Mouse (Mus musculus) gastrocnemius, adult 18-20 months (tissue): ENCODE measurements around the gene Vnn3. TPM values are rescaled to one million over a fixed set of nuclear protein-coding genes. Genes with fewer than 3 reads are reported as not detected.

Experiments
- DNase-seq: peaks from one replicate; pipeline ENCODE4 v3.0.0; 2021; ENCODE audit warnings: low spot score
- total RNA-seq, 2 experiments: library from RNA; stranded (reverse); gene quantifications; 2 replicates each; pipeline ENCODE4 v1.2.3; 2021

Gene Vnn3
- total RNA-seq, 2 experiments from 2014 or later: 0.25 TPM; not detected in 1

DNA sequence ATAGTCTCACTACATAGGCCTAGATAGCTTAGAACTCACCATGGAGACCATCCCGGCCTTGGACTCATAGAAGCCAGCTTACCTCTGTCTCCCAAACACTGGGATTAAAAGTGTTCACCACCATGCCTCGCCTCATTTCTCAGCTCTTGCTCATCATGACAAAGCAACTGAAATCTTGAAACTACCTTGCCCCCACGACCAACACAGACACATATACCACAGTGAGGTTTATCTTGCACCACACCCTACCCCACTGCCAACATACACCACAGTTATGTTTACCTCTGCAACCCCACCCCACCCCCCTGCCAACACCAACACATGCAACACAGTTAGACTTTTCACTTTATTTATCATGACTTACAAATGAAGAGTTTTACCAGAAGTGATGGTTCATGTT lies 34.8 kb downstream of the Vnn3 start:
- DNase-seq: no peak

- no peak for DNase-seq
Observed at GRCm38 (mm10) chr10:23892987-23893386, 41.7 kb downstream of the Vnn3 start.

DNA sequence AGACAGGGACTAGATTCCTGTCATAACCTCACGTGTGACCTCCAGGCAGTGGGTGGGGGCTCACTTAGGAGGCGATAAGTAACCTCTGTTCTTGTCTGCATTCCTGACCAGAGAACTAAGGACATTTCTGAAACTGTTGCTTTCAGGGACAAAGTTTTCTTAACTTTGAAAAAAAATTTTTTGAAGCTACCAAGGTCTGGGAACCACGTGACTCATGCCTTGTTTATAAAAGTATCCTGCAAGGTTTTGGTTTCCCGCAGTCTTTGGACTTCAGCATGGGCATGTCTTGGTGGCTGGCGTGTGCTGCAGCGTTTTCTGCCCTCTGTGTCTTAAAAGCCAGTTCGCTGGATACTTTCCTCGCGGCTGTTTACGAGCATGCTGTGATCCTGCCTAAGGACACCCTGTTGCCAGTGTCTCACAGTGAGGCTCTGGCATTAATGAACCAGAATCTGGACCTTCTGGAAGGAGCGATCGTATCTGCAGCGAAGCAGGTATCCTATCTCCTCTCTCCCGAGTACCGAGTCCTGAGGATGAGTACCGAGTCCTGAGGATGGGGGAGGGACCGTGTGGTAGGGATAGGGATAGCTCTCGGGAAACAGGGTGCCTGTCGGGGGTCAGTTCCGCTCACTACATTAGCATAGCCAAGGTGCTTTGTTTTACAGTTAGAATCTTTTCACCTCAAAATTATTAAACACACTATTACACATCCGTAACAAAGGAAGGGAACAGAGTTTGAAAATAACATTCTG lies 43.5 kb downstream of the Vnn3 start, which contains the start of gene Vnn1:
Gene Vnn1 (plus strand): TSS at position 88 of the 749 bp plus-strand sequence.
- DNase-seq: no peak

DNA sequence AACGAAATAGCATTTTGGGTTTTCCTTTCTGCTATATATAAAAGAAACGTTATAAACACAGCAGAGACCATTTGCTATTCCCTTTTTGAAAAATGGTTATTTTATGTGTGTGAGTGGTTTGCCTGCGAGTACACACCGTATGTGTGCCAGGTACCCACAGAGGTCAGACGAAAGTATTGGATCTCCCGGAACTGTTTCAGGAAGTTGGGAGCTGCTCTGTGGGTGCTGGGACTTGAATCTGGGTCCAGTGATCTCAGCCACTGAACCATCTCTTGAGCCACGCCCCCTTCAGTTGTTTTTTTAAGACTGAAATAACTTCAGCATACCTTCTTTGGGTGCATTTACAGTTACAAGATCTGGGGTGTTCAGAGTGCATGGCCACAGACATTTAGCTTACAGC lies 44.1 kb downstream of the Vnn3 start:
- DNase-seq: no peak

DNA sequence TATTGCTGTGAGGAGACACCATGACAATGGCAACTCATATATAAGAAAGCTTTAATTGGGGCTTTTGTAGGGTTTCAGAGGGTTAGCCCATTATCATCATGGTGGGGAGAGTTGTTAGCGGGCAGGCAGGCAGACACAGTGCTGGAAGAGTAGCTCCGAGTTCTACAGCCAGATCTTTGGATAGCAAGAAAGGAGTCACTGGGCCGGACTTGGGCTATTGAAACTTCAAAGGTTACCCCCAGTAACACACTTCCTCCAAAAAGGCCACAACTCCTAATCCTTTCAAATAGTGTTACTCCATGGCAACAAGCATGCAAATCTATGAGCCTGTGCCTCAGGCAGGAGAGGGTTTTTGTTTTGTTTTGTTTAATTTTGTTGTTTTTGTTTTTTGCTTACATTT lies 49.9 kb downstream of the Vnn3 start:
- no peak for DNase-seq

GRCm38 (mm10) chr10:23905661-23906060 lies 54.4 kb downstream of the Vnn3 start:
- DNase-seq: no peak

Other genes starting within 250 kb of the Vnn3 start
- 100 to 1,000 TPM; 183 to 193 TPM for gene Rps12, start 64.2 kb upstream of the Vnn3 start, total RNA-seq
- 1 to 10 TPM; 4.2 to 7.3 TPM for gene Slc18b1, start 54.5 kb upstream of the Vnn3 start, total RNA-seq
- under 1 TPM; 0.09 to 0.11 TPM for gene Vnn1, start 43.2 kb downstream of the Vnn3 start, total RNA-seq
- not detected for gene Taar1, start 68.9 kb downstream of the Vnn3 start, total RNA-seq
- not detected for gene Taar2, start 87.1 kb downstream of the Vnn3 start, total RNA-seq
- gene Taar3, start 98.1 kb downstream of the Vnn3 start, total RNA-seq: not detected
- not detected for gene Taar4, start 109.0 kb downstream of the Vnn3 start, total RNA-seq
- not detected for gene Taar5, start 119.2 kb downstream of the Vnn3 start, total RNA-seq
- not detected for gene Taar6, start 134.2 kb downstream of the Vnn3 start, total RNA-seq
- not detected for gene Taar7a, start 142.0 kb downstream of the Vnn3 start, total RNA-seq
- gene Taar7b, start 148.5 kb downstream of the Vnn3 start, total RNA-seq: not detected
- not detected for gene Taar7d, start 175.8 kb downstream of the Vnn3 start, total RNA-seq
- gene Taar7e, start 186.2 kb downstream of the Vnn3 start, total RNA-seq: not detected
- not detected for gene Taar7f, start 198.0 kb downstream of the Vnn3 start, total RNA-seq
- not detected for gene Taar8a, start 225.0 kb downstream of the Vnn3 start, total RNA-seq
- not detected for gene Taar8b, start 240.8 kb downstream of the Vnn3 start, total RNA-seq